Mouse (Mus musculus) stomach, postnatal 0 days (tissue): ENCODE results near the gene Abcc3.

Experiments used
- CTCF ChIP-seq: IDR thresholded peaks from 2 replicates; pipeline ENCODE4 v1.5.1; 2016; ENCODE audit warnings: antibody characterized with exemption, low read depth, mild to moderate bottlenecking, moderate library complexity
- EP300 ChIP-seq: optimal IDR thresholded peaks from 2 replicates; pipeline ENCODE3; 2016; ENCODE audit warnings: antibody characterized with exemption

- TF ChIP-seq CTCF (no peak), EP300 (no peak)
These were observed 47.6 kb upstream of the Abcc3 start for GRCm38 (mm10) chr11:94440421-94440820.
